Mouse (Mus musculus) ES-Bruce4 (cell line): ENCODE results near the gene Asic1.
A peak's percentile ranks its signal among the peaks of the same experiment; 100 is the strongest.

Experiments
- CTCF ChIP-seq: IDR thresholded peaks from one replicate; pipeline ENCODE4 v1.8.1; 2011; ENCODE audit warnings: low read depth, low read length
- EP300 ChIP-seq: IDR thresholded peaks from 2 replicates; pipeline ENCODE4 v1.6.1; 2011; ENCODE audit warnings: low read depth, low read length; ENCODE audit not compliant: insufficient read depth
- POLR2A ChIP-seq: IDR thresholded peaks from one replicate; pipeline ENCODE4 v1.8.1; 2011; ENCODE audit warnings: low read length; ENCODE audit not compliant: insufficient read depth

- TF ChIP-seq CTCF (no peak), EP300 (peak; percentile 22; the same call in 1 of the 2 replicates), POLR2A (no peak)
Observed at GRCm38 (mm10) chr15:99679008-99679407, 8.8 kb downstream of the Asic1 start.
